Mouse (Mus musculus) brain, embryonic 14.5 days (tissue): Measurements from ENCODE around the gene Gpc4. TPM values are rescaled to one million over a fixed set of nuclear protein-coding genes. Genes with fewer than 3 reads are reported as not detected.

ENCODE experiments used
- DNase-seq: peaks from one replicate; pipeline ENCODE4 v3.0.0-alpha.2; 2011; ENCODE audit warnings: low read depth
- CTCF ChIP-seq: fragments of 200-500 bp; IDR thresholded peaks from 2 replicates; pipeline ENCODE4 v1.5.1; 2012; ENCODE audit warnings: inconsistent platforms, mild to moderate bottlenecking, moderate library complexity, borderline replicate concordance; ENCODE audit not compliant: insufficient read depth, insufficient read length; ENCODE audit errors: extremely low read depth
- POLR2A ChIP-seq: fragments of 200-500 bp; IDR thresholded peaks from 2 replicates; pipeline ENCODE4 v1.6.1; 2012; ENCODE audit warnings: mild to moderate bottlenecking, inconsistent platforms, borderline replicate concordance; ENCODE audit not compliant: poor library complexity, insufficient read depth, insufficient read length, severe bottlenecking; ENCODE audit errors: extremely low read depth
- polyA plus RNA-seq: library from polyadenylated mRNA; depleted of rRNA; stranded (reverse); fragments of >200 nt; gene quantifications from 2 replicates; pipeline ENCODE4 v1.2.3, GENCODE M21; 2012

Gene Gpc4
- polyA plus RNA-seq, 1 experiment, result 15.2 TPM

- TF ChIP-seq POLR2A (no peak), CTCF (no peak)
- no peak for DNase-seq
Measured at GRCm38 (mm10) chrX:52140316-52140715, 24.7 kb downstream of the Gpc4 start.

GRCm38 (mm10) chrX:52138461-52139075 is 26.5 kb downstream of the Gpc4 start:
- peak; percentile 63 for DNase-seq
- TF ChIP-seq POLR2A (no peak), CTCF (no peak)

GRCm38 (mm10) chrX:52138033-52138432 is 27.0 kb downstream of the Gpc4 start:
- peak; percentile 68 for DNase-seq
- TF ChIP-seq POLR2A, result no peak
- no peak for TF ChIP-seq CTCF

GRCm38 (mm10) chrX:52136525-52136924 is 28.5 kb downstream of the Gpc4 start:
- TF ChIP-seq POLR2A, result no peak
- DNase-seq, result no peak

GRCm38 (mm10) chrX:52129604-52130003 is 35.4 kb downstream of the Gpc4 start:
- TF ChIP-seq CTCF (no peak), POLR2A (no peak)
- no peak for DNase-seq

- TF ChIP-seq POLR2A (no peak), CTCF (no peak)
- no peak for DNase-seq
Measured at GRCm38 (mm10) chrX:52128794-52129193, 36.3 kb downstream of the Gpc4 start.

- DNase-seq, result no peak
- TF ChIP-seq POLR2A, result no peak
- no peak for TF ChIP-seq CTCF
Measured at GRCm38 (mm10) chrX:52113651-52114050, 51.4 kb downstream of the Gpc4 start.

GRCm38 (mm10) chrX:52109663-52110062 is 55.4 kb downstream of the Gpc4 start:
- DNase-seq, result peak; percentile 38
- TF ChIP-seq CTCF (no peak), POLR2A (no peak)

GRCm38 (mm10) chrX:52108966-52109365 is 56.1 kb downstream of the Gpc4 start:
- TF ChIP-seq CTCF, result no peak
- TF ChIP-seq POLR2A, result no peak
- DNase-seq, result no peak

- no peak for TF ChIP-seq CTCF
- TF ChIP-seq POLR2A, result no peak
- DNase-seq, result no peak
Measured at GRCm38 (mm10) chrX:52103771-52104170, 61.3 kb downstream of the Gpc4 start.

GRCm38 (mm10) chrX:52101940-52102339 is 63.1 kb downstream of the Gpc4 start:
- TF ChIP-seq POLR2A (no peak), CTCF (no peak)

GRCm38 (mm10) chrX:52101445-52101844 is 63.6 kb downstream of the Gpc4 start:
- no peak for DNase-seq
- no peak for TF ChIP-seq CTCF
- no peak for TF ChIP-seq POLR2A

More at GRCm38 (mm10) chrX:52101940-52102339, 63.1 kb downstream of the Gpc4 start:
- no peak for DNase-seq

- DNase-seq, result peak; percentile 93
- no peak for TF ChIP-seq POLR2A
- TF ChIP-seq CTCF, result peak; percentile 41; the same call in 1 of the 2 replicates
Measured at GRCm38 (mm10) chrX:52087726-52088348, 77.2 kb downstream of the Gpc4 start.
